Mouse (Mus musculus): ENCODE measurements around the gene Slc13a5. TPM values are rescaled to one million over a fixed set of nuclear protein-coding genes. Genes with fewer than 3 reads are reported as not detected.
A peak's percentile ranks its signal among the peaks of the same experiment; 100 is the strongest.

The Slc13a5 gene
- 10 to 100 TPM; 13.0 to 17.8 TPM for total RNA-seq (2021)
- long read RNA-seq, partial matches to known transcripts: 2 of 4 reads
- long read RNA-seq, other reads (novel, unspliced or antisense): 2 of 4 reads

- DNase-seq (ENCODE audit: low spot score in 2 of 2): no peak
Observed at GRCm38 (mm10) chr11:72266960-72267560, at the start of gene Slc13a5. Gene Slc13a5, minus strand, starts transcription at chr11:72267222.

- peak in 1 of 2 experiments; percentile 32 for DNase-seq (ENCODE audit: low spot score in 2 of 2)
Observed at GRCm38 (mm10) chr11:72314151-72314895, 47.3 kb upstream of the Slc13a5 start, which contains the start of gene Fbxo39. Gene Fbxo39, plus strand, starts transcription at chr11:72314444.

GRCm38 (mm10) chr11:72311355-72312001 is 44.5 kb upstream of the Slc13a5 start:
- no peak for DNase-seq (ENCODE audit: low spot score in 2 of 2)

- no peak for DNase-seq (ENCODE audit: low spot score in 2 of 2)
Observed at GRCm38 (mm10) chr11:72310491-72310890, 43.5 kb upstream of the Slc13a5 start.

- no peak for DNase-seq (ENCODE audit: low spot score in 2 of 2)
Observed at GRCm38 (mm10) chr11:72308982-72309381, 42.0 kb upstream of the Slc13a5 start.

GRCm38 (mm10) chr11:72307461-72307860 is 40.4 kb upstream of the Slc13a5 start:
- DNase-seq (ENCODE audit: low spot score in 2 of 2): no peak

GRCm38 (mm10) chr11:72302230-72302629 is 35.2 kb upstream of the Slc13a5 start:
- DNase-seq (ENCODE audit: low spot score in 2 of 2): peak; percentile 56 to 59

- peak in 1 of 2 experiments; percentile 18 for DNase-seq (ENCODE audit: low spot score in 2 of 2)
Observed at GRCm38 (mm10) chr11:72301334-72301733, 34.3 kb upstream of the Slc13a5 start, which contains the start of gene Xaf1. Gene Xaf1, plus strand, starts transcription at chr11:72301629.

- no peak for DNase-seq (ENCODE audit: low spot score in 2 of 2)
Observed at GRCm38 (mm10) chr11:72293116-72293515, 26.1 kb upstream of the Slc13a5 start.

- DNase-seq (ENCODE audit: low spot score in 2 of 2): no peak
Observed at GRCm38 (mm10) chr11:72287543-72287942, 20.5 kb upstream of the Slc13a5 start.

GRCm38 (mm10) chr11:72287126-72287525 is 20.1 kb upstream of the Slc13a5 start:
- DNase-seq (ENCODE audit: low spot score in 2 of 2): no peak

- no peak for DNase-seq (ENCODE audit: low spot score in 2 of 2)
Observed at GRCm38 (mm10) chr11:72286651-72287050, 19.6 kb upstream of the Slc13a5 start.

GRCm38 (mm10) chr11:72285971-72286480 is 19.0 kb upstream of the Slc13a5 start:
- no peak for DNase-seq (ENCODE audit: low spot score in 2 of 2)

GRCm38 (mm10) chr11:72284532-72285182 is 17.6 kb upstream of the Slc13a5 start:
- no peak for DNase-seq (ENCODE audit: low spot score in 2 of 2)

- no peak for DNase-seq (ENCODE audit: low spot score in 2 of 2)
Observed at GRCm38 (mm10) chr11:72283486-72284224, 16.6 kb upstream of the Slc13a5 start.

- no peak for DNase-seq (ENCODE audit: low spot score in 2 of 2)
Observed at GRCm38 (mm10) chr11:72281852-72282400, 14.9 kb upstream of the Slc13a5 start.

- DNase-seq (ENCODE audit: low spot score in 2 of 2): no peak
Observed at GRCm38 (mm10) chr11:72281143-72281851, 14.3 kb upstream of the Slc13a5 start.

- no peak for DNase-seq (ENCODE audit: low spot score in 2 of 2)
Observed at GRCm38 (mm10) chr11:72273341-72273740, 6.3 kb upstream of the Slc13a5 start.

- DNase-seq (ENCODE audit: low spot score in 2 of 2): no peak
Observed at GRCm38 (mm10) chr11:72271761-72272160, 4.7 kb upstream of the Slc13a5 start.

Data from layer of hippocampus, postnatal 10 days (tissue).